Mouse (Mus musculus) E14TG2a.4 (cell line): ENCODE data around the gene Myh1.

ENCODE experiments used
- H3K27me3 ChIP-seq: 2 replicates; pipeline ENCODE4 v1.6.1; 2014; ENCODE audit warnings: low read length, control low read depth; ENCODE audit not compliant: insufficient read depth
- H3K36me3 ChIP-seq: 2 replicates; pipeline ENCODE4 v1.6.1; 2014; ENCODE audit warnings: low read length, control low read depth; ENCODE audit not compliant: insufficient read depth
- H3K4me1 ChIP-seq: replicated peaks from 2 replicates; pipeline ENCODE4 v1.6.1; 2014; ENCODE audit warnings: low read depth, low read length, control low read depth
- H3K4me3 ChIP-seq: replicated peaks from 2 replicates; pipeline ENCODE4 v1.5.1; 2014; ENCODE audit warnings: mild to moderate bottlenecking, low read length
- H3K9me3 ChIP-seq: 2 replicates; pipeline ENCODE4 v1.6.1; 2014; ENCODE audit warnings: low read length, control low read depth
- CTCF ChIP-seq: conservative IDR thresholded peaks from 2 replicates; pipeline ENCODE4 v1.5.1; 2014; ENCODE audit warnings: low read length
- NANOG ChIP-seq: IDR thresholded peaks from 2 replicates; pipeline ENCODE4 v1.6.1; 2014; ENCODE audit warnings: borderline replicate concordance, low read length, mixed read lengths
- POU5F1 ChIP-seq: IDR thresholded peaks from 2 replicates; pipeline ENCODE4 v1.6.1; 2014; ENCODE audit warnings: low read length, borderline replicate concordance

Gene Myh1

GRCm38 (mm10) chr11:67241051-67241450 lies 41.2 kb downstream of the Myh1 start:
- Histone ChIP-seq H3K27me3 (no peaks in the 10 kb centered on the region), H3K36me3 (no peaks in the 10 kb centered on the region), H3K4me1 (no peaks in the 10 kb centered on the region), H3K9me3 (no peaks in the 10 kb centered on the region), H3K4me3 (no peak overlapping the region)
- TF ChIP-seq CTCF, result no peak
- no peak for TF ChIP-seq NANOG
- no peak for TF ChIP-seq POU5F1

- Histone ChIP-seq H3K4me3 (no peak overlapping the region), H3K4me1 (no peaks in the 10 kb centered on the region), H3K36me3 (no peaks in the 10 kb centered on the region), H3K27me3 (peaks cover 45% of the 10 kb centered on the region), H3K9me3 (no peaks in the 10 kb centered on the region)
- TF ChIP-seq CTCF (no peak), NANOG (no peak), POU5F1 (no peak)
These were observed 53.8 kb downstream of the Myh1 start for GRCm38 (mm10) chr11:67253691-67254090.

- Histone ChIP-seq H3K4me3 (no peak overlapping the region), H3K36me3 (no peaks in the 10 kb centered on the region), H3K4me1 (no peaks in the 10 kb centered on the region; the same call in 1 of the 2 replicates), H3K27me3 (peaks cover 64% of the 10 kb centered on the region), H3K9me3 (no peaks in the 10 kb centered on the region)
- TF ChIP-seq CTCF (no peak), NANOG (no peak), POU5F1 (no peak)
These were observed 57.2 kb downstream of the Myh1 start for GRCm38 (mm10) chr11:67257048-67257447.

- no peaks in the 10 kb centered on the region for H3K36me3 ChIP-seq
- no peaks in the 10 kb centered on the region for H3K9me3 ChIP-seq
- H3K27me3 ChIP-seq, result peaks cover 32% of the 10 kb centered on the region
- H3K4me1 ChIP-seq, result no peaks in the 10 kb centered on the region; the same call in 1 of the 2 replicates
- no peak overlapping the region for H3K4me3 ChIP-seq
- TF ChIP-seq NANOG (no peak), CTCF (no peak), POU5F1 (no peak)
These were observed 61.1 kb downstream of the Myh1 start for GRCm38 (mm10) chr11:67260956-67261355.
